Mouse (Mus musculus) cerebellum, postnatal 36 days (tissue): ENCODE results near the gene Csf2rb2.

Source experiments
- DNase-seq, 2 experiments: peaks; one replicate each; pipeline ENCODE4 v3.0.0; 2021 to 2022; ENCODE audit warnings: mixed read lengths in 2 of 2

Csf2rb2 gene

DNA sequence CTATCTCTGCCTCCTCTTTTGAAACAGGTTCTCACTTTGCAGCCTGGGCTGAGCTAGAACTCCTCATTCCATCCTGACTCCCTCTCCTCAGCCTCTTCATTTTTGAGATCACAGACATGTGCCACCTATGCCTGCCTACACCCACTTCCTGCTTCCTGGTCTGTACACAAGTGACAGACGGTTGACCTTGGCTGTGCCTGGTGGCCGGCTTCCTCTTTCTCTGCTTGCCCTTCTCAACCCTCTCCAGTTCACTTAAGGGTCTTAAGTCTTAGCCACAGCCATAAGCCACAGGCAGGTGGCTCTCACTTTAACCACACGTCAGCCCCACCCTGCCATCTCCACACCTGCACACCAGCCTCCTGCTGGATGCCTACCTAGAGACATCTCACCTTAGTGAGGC lies 57.1 kb downstream of the Csf2rb2 start:
- DNase-seq = no peak

DNA sequence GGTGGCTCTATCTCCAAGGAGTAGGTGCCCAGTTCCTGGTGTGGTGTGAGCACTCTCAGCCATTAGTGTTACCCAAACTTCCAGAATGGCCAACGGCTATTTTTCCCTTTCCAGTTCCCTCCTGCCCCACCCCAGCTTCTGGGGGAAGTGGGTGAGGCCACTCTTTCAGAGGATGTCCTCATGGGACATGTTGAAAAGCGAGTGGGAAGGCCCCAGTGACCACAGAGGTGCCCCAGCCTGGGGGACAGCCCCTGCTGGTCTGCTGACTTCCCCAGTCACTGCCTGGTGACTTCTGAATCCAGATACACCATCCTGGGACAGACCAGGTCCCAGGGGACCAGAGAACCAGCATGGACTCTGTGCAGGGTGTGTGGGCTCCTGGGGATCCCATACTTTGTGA lies 57.9 kb downstream of the Csf2rb2 start:
- DNase-seq = no peak

DNA sequence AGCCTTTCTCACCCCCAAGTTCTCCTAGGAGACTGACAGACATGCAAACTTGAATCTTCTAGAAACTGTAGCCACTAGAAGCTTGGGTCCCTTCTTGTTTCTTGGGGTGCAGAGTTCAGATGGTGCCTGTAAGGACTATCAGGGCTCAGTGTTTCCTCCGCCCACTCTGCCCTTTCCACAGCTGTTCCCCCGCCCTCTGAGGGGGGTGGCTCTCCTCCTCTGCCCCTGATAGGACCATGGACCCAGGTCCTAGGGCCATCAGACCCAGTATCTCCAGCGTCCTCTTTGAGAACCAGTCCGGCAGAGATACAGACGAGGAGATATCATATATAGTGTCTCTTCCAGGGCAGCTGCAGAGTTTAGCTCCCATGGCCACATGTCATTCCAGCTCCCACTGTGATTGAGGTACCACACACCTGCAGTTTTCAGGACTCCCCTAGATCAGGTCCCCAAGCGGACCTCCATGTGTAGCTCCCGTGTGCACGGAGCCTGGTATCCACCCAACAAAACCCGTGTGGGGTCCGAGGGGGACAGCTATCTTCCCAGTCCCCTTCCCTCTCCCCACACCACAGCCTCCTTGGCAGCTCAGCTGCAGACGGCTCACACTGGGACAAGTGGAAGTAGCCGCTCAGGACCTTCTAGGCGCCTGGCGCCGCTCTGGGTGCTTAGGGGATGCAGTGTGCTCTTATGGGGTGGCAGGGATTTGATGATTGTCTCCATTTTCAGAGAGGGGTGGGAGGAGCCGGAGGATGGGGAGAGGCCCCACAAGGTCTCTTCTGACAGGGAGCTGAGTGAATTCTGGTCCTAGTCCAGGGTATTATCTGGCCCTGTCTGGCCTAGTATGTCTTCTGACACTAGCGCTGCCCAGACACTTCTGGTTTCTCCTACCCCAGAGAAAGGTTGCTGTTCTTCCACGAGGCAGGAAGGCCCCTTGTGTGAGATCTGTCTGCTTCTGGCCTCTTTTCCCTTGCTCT lies 59.1 kb downstream of the Csf2rb2 start:
- no peak for DNase-seq

DNA sequence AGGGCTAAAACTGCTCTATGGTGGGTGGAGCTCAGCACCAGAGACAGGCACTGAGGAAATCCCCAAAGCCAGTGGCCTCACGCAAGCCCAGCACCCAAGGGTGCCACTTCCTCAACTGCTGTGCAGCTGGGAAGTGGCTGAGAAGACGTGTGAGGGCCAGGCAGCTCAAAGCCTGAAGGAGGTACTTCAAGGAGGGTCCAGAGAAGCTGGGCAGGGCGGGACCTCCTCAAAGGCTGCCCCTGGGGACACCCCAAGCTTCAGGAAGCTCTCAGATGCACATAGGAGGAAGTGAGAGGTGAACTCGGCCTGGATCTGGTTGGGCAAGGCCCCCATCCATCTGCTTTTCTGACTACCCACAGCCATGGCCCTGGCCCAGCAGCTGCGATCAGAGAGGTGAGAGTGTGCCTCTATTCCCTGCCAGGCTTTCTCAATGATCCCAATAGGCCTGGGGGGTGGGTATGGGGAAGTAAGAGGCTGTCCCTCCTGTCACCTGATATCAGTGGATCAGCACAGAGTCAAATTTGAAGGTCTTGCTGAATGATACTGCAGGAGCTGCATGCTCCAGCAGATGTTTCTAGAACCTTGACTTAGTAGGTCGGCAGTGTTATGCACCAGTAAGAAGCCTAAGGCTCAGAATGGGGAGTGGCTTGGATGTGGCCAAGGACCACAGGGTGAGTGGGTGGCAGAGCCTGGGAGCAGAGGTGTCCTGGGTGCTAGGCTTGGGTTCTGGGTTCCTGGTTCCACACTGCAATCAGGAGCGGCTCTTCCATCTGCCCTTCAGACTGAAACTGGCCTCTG lies 60.6 kb downstream of the Csf2rb2 start, which contains the start of gene Ncf4:
Ncf4 (plus strand) TSS at position 107 of the 798 bp plus-strand sequence.
- no peak for DNase-seq

DNA sequence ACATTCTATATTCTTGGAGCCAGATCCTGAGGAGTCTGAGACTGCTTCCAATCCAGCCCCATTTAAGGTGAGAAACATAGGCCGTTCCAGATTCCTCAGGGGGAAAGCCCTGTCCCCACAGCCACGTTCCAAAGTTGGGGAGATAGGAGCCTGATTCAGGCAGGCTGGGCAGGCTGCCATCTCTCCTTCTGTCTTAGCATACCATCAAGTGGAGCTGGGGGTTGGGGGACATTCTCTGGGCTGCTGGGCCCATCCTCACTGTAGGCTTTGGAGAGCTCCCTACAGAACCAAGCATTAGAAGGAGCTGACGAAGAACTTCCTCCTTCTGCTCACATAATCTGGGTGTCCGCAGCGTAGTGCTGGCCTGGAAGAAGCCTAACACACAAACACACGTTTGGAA lies 61.7 kb downstream of the Csf2rb2 start:
- no peak for DNase-seq

DNA sequence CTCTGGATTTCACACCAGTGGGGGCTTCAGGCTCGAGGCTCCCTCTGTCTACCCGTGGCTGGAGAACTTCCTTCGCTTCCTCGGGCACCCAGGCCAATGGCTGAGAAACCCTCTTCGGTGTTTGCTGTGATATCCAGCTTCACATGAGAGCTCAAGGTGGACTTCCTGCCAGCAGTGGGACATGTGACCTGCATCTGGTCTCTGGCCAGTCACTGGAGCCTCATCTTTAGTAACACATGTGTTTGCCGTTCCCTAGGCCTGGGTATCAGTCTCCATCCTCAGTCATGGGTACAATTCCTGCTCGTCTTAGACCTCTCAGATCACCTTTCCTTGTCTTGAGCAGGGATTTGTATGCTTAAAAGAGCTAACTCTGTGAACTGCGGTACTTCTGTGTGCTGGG lies 62.5 kb downstream of the Csf2rb2 start:
- no peak for DNase-seq

DNA sequence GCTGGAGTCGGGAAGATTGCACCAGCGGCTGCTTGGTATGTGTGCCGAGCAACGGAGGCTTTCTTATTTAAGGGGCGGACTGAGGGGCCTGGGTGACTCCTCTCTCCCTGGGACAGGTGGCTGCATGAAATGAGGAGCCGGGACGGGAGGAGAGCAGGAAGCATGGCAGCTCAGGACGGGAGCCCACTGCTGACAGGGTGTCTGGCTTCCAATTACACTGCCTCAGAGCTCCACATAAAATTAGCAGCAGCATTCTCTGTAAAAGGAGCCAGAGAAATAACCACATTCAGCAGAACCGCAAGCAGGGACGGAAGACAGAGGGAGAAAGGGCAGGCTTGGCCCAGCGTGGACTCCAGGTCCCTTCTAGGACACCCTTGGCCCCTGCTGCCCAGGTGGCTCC lies 64.2 kb downstream of the Csf2rb2 start:
- no peak for DNase-seq

DNA sequence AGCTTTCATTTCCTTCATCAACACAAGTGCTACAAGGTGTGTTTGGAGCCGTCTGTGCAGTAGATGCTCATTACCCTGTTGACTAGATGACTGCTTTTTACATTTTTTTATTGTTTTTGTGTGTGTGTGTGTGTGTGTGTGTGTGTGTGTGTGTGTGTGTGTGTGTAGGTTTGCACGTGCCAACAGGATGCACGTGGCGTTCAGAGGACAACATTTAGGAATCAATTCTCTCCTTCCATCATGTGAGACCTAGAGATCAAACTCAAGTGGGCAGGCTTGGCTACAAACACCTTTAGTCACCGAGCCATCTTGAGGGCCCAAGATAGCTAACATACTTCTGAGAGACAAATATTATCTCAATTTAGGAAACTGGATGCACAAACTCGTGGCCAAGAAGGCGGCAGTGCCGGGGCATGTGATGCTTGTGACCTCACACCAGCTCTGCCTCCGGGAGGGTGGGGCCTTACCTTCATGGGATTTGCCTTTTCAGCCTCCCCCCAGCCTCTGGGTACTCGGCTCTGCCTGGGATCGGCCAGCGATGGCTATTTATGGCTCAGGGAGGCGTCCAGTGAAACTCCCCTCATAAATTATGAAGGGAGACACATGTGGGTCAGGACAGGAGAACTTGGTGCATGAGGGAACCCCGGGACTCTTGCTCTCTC lies 65.4 kb downstream of the Csf2rb2 start:
- DNase-seq = no peak

DNA sequence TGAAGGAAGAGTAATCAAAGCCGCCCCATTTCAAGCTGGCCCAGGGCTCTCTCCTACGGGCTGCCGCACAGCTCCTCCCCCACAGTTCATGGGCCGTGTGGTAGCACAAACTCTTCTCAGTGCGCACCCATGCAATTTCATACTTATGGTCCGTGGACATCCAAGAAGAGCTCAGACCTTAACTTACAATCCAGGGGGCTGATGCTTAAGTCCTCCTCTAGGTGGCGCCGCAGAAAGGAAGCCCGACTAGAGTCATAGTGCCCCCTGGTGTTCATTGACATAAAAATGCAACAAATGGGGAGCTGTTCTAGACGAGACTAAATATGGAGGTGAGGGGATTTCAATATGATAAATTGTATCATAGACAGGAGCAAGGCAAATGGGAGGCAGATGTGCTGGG lies 66.1 kb downstream of the Csf2rb2 start:
- DNase-seq = peak; percentile 59 to 61

DNA sequence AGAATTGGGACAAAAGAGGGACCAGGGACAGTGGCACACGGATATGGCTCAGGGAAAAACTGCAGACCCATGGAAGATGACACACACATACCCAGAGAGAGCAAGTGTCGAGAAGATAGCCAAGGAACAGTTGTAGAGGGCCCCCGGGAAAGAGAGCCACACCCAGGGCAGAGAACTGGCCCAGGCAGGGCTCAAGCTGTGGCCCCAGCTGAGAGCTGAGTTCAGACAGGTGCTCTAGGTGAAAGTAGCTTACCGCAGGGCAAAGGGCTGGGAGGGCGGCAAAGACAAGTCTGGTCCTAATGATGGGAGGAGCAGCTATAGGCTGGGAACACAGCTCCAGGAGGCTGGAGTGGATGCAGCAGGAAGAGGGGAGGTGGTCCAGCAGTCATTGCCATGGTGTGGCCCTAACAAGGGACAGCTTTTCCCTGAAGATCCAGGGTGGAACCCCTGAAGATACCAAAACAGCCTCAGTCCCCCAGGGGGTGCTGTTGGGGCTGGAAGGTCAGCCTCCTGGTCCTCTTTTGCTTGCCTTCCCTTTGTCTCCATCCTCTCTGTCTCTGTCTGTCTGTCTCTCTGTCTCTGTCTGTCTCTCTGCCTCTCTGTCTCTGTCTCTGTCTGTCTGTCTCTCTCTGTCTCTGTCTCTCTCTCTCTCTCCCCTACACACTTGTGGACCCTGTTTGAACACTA lies 70.6 kb downstream of the Csf2rb2 start:
- no peak for DNase-seq
